Mouse (Mus musculus): Measurements from ENCODE around the gene Sec23a. TPM values are rescaled to one million over a fixed set of nuclear protein-coding genes. Genes with fewer than 3 reads are reported as not detected.
"Not testable (repeated sequence)": the region's sequence is repeated elsewhere in the genome, so short reads cannot be mapped to it uniquely, and the experiment has no call there.

Sec23a gene
- polyA plus RNA-seq, 1 experiment from 2014 or later: 57.8 TPM

DNA sequence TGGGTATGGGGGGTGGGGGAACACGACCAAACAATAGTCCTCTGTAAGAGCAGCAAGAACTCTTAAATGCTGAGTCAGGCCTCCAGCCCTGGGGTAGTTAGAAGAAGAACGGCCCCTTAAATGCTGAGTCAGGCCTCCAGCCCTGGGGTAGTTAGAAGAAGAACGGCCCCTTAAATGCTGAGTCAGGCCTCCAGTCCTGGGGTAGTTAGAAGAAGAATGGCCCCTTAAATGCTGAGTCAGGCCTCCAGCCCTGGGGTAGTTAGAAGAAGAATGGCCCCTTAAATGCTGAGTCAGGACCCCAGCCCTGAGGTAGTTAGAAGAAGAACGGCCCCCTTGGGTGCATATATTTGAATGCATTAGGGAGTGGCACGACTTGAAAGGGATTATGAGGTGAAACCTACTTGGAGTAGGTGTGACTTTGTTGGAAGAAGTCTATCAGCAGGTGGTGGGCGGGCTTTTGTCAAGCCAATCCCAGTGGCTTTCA lies 30.6 kb downstream of the Sec23a start:
- not testable (repeated sequence) for H3K27ac ChIP-seq; H3K4me1 ChIP-seq (replicated peaks); H3K9ac ChIP-seq; H3K27me3 ChIP-seq; H3K9me3 ChIP-seq (replicated peaks); H3K4me2 ChIP-seq; H3K4me3 ChIP-seq; ATAC-seq (replicated peaks; ENCODE audit: insufficient number of reproducible peaks, insufficient read depth, low FRiP score, low read depth)
- peaks cover 72% of the 10 kb centered on the region for H3K36me3 ChIP-seq
- WGBS: 73% methylated on average over 6 of the region's 6 CpGs

GRCm38 (mm10) chr12:58976966-58977365 lies 34.9 kb downstream of the Sec23a start:
- Histone ChIP-seq H3K4me1 (replicated peaks) (no peaks in the 10 kb centered on the region), H3K4me2 (no peak overlapping the region), H3K27ac (no peak overlapping the region), H3K36me3 (peaks cover 53% of the 10 kb centered on the region), H3K4me3 (no peak overlapping the region), H3K27me3 (no peaks in the 10 kb centered on the region), H3K9ac (no peak overlapping the region), H3K9me3 (replicated peaks) (no peaks in the 10 kb centered on the region)
- 87% methylated on average over 2 of the region's 2 CpGs for WGBS
- ATAC-seq (replicated peaks; ENCODE audit: insufficient number of reproducible peaks, insufficient read depth, low FRiP score, low read depth): no peak

GRCm38 (mm10) chr12:58964583-58964982 lies 47.2 kb downstream of the Sec23a start:
- WGBS: 76% methylated on average over 4 of the region's 4 CpGs
- peaks cover 9% of the 10 kb centered on the region for H3K4me1 ChIP-seq (replicated peaks)
- no peak overlapping the region for H3K4me3 ChIP-seq
- H3K27me3 ChIP-seq: no peaks in the 10 kb centered on the region
- no peak overlapping the region for H3K4me2 ChIP-seq
- peaks cover 37% of the 10 kb centered on the region for H3K36me3 ChIP-seq
- no peak overlapping the region for H3K27ac ChIP-seq
- no peaks in the 10 kb centered on the region for H3K9me3 ChIP-seq (replicated peaks)
- H3K9ac ChIP-seq: no peak overlapping the region
- ATAC-seq (replicated peaks; ENCODE audit: insufficient number of reproducible peaks, insufficient read depth, low FRiP score, low read depth): no peak

- WGBS: 57% methylated on average over 1 of the region's 1 CpGs
- Histone ChIP-seq H3K9ac (no peak overlapping the region), H3K4me2 (no peak overlapping the region), H3K4me3 (no peak overlapping the region), H3K4me1 (replicated peaks) (peaks cover 9% of the 10 kb centered on the region), H3K27me3 (no peaks in the 10 kb centered on the region), H3K27ac (no peak overlapping the region), H3K36me3 (peaks cover 29% of the 10 kb centered on the region), H3K9me3 (replicated peaks) (no peaks in the 10 kb centered on the region)
- ATAC-seq (replicated peaks; ENCODE audit: insufficient number of reproducible peaks, insufficient read depth, low FRiP score, low read depth): no peak
Observed at GRCm38 (mm10) chr12:58960844-58961243, 51.0 kb downstream of the Sec23a start.

GRCm38 (mm10) chr12:58956624-58957023 lies 55.2 kb downstream of the Sec23a start:
- Histone ChIP-seq H3K4me2 (no peak overlapping the region), H3K9ac (no peak overlapping the region), H3K4me3 (no peak overlapping the region), H3K27me3 (no peaks in the 10 kb centered on the region), H3K27ac (no peak overlapping the region), H3K9me3 (replicated peaks) (no peaks in the 10 kb centered on the region), H3K4me1 (replicated peaks) (peaks cover 9% of the 10 kb centered on the region), H3K36me3 (0 out of 2 replicates have a peak, but pooled peaks cover 6% of the 10 kb centered on the region)
- 63% methylated on average over 7 of the region's 7 CpGs for WGBS
- no peak; the same call in 1 of the 2 replicates for ATAC-seq (replicated peaks; ENCODE audit: insufficient number of reproducible peaks, insufficient read depth, low FRiP score, low read depth)

DNA sequence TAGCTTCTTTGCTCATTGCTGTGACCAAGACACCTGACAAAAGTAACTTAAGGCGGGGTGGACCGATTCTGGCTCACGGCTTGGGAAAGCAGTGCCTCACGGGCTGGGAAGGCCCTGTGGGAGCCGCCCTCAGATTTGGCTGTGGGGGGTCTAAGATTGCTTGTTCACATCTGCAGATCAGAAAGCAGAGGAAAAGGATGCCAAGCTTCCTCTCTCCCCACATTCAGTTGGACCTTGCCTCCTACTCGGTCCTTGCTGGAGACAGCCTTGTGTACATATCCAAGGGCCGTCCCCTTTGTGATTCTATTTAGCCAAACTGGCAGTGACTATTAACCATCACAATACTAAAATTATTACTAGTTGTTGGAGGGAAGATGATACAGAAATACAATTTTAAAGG lies 55.7 kb downstream of the Sec23a start:
- H3K27ac ChIP-seq: no peak overlapping the region
- no peak for ATAC-seq (replicated peaks; ENCODE audit: insufficient number of reproducible peaks, insufficient read depth, low FRiP score, low read depth)
- no peak overlapping the region for H3K4me3 ChIP-seq
- peaks cover 9% of the 10 kb centered on the region for H3K4me1 ChIP-seq (replicated peaks)
- H3K9me3 ChIP-seq (replicated peaks): no peaks in the 10 kb centered on the region
- H3K4me2 ChIP-seq: no peak overlapping the region
- no peak overlapping the region for H3K9ac ChIP-seq
- no peaks in the 10 kb centered on the region for H3K27me3 ChIP-seq
- WGBS: 70% methylated on average over 7 of the region's 7 CpGs
- 0 out of 2 replicates have a peak, but pooled peaks cover 6% of the 10 kb centered on the region for H3K36me3 ChIP-seq

GRCm38 (mm10) chr12:58947879-58948278 lies 63.9 kb downstream of the Sec23a start:
- Histone ChIP-seq H3K27me3 (no peaks in the 10 kb centered on the region), H3K4me3 (no peak overlapping the region), H3K4me2 (no peak overlapping the region), H3K36me3 (no peaks in the 10 kb centered on the region), H3K9ac (no peak overlapping the region), H3K4me1 (replicated peaks) (peaks cover 4% of the 10 kb centered on the region), H3K9me3 (replicated peaks) (no peaks in the 10 kb centered on the region), H3K27ac (peak overlapping the region; percentile 35)
- WGBS: 44% methylated on average over 6 of the region's 6 CpGs
- 0 out of 2 replicates have a peak, but pooled peaks have one; percentile 58 for ATAC-seq (replicated peaks; ENCODE audit: insufficient number of reproducible peaks, insufficient read depth, low FRiP score, low read depth)

DNA sequence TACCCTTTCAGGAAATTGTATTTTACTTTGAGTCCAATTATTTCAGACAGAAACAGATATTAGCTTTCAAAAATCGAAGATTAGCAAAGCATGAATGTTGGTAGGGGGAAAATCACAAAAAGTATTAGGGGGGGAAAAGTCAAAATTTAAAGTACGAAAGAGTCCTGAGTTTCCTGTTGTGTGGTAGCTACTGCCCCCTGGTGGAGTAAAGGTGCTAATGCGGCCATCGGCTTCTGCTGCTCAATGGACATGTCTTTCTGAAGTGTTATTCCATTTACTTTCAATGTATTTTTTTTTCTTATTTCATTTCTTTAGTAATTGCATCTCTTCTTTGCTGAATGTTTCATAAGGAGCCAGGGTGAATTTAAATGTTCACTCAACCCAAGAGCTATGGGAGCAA lies 64.6 kb downstream of the Sec23a start:
- no peak for ATAC-seq (replicated peaks; ENCODE audit: insufficient number of reproducible peaks, insufficient read depth, low FRiP score, low read depth)
- 18% methylated on average over 4 of the region's 4 CpGs for WGBS
- Histone ChIP-seq H3K9me3 (replicated peaks) (no peaks in the 10 kb centered on the region), H3K9ac (no peak overlapping the region), H3K4me2 (no peak overlapping the region), H3K27me3 (no peaks in the 10 kb centered on the region), H3K4me1 (replicated peaks) (peaks cover 4% of the 10 kb centered on the region), H3K4me3 (no peak overlapping the region), H3K27ac (peak overlapping the region; percentile 35; the same call in 1 of the 2 replicates), H3K36me3 (no peaks in the 10 kb centered on the region)

DNA sequence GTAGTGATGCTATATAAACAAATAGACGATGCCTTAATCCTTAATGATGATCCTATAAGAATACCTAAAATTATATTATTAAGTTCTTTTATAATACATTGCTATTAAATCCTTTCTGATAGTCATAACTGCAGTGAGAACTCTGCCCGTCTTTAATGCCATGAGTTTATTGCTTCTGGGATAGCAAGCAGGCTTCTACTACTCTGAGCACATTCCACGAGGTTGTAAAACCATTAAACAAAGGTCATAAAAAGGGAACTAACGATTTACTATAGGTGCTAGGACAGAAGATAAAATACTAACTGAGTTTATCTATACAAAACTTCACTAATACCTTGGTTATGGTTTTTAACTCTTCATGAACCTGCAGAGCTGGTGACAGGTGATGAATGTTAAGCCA lies 69.3 kb downstream of the Sec23a start:
- H3K9me3 ChIP-seq (replicated peaks): no peaks in the 10 kb centered on the region
- no peak overlapping the region for H3K4me2 ChIP-seq
- H3K4me1 ChIP-seq (replicated peaks): no peaks in the 10 kb centered on the region
- ATAC-seq (replicated peaks; ENCODE audit: insufficient number of reproducible peaks, insufficient read depth, low FRiP score, low read depth): no peak
- no peak overlapping the region for H3K9ac ChIP-seq
- H3K27ac ChIP-seq: no peak overlapping the region
- no peaks in the 10 kb centered on the region for H3K36me3 ChIP-seq
- H3K27me3 ChIP-seq: no peaks in the 10 kb centered on the region
- 75% methylated on average over 4 of the region's 4 CpGs for WGBS
- H3K4me3 ChIP-seq: no peak overlapping the region

DNA sequence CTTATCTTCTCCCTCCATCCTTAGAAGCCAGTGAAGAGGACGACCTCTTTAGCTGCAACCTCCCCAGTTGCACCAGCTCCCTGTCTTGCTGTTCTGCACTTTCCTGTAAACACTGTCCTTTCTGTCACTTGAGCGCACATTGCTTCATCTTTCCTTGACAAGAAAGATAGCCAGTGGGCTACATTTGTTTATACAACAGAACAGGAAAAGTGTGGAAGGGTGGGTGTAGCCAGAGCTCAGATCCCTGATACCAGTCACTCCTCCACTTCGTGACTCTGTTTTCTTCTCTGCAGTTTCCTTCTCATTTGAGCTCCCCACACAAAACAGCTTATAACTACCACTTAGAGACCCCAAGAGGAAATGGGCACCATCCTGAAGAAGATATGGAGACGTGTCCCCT lies 77.2 kb downstream of the Sec23a start:
- no peak for ATAC-seq (replicated peaks; ENCODE audit: insufficient number of reproducible peaks, insufficient read depth, low FRiP score, low read depth)
- H3K27ac ChIP-seq: no peak overlapping the region
- 37% methylated on average over 4 of the region's 4 CpGs for WGBS

GRCm38 (mm10) chr12:58924996-58925395 lies 86.8 kb downstream of the Sec23a start:
- no peak for ATAC-seq (replicated peaks; ENCODE audit: insufficient number of reproducible peaks, insufficient read depth, low FRiP score, low read depth)
- 86% methylated on average over 15 of the region's 15 CpGs for WGBS
- H3K9me3 ChIP-seq (replicated peaks): no peaks in the 10 kb centered on the region

More for the DNA sequence above, 77.2 kb downstream of the Sec23a start:
- H3K4me3 ChIP-seq: no peak overlapping the region
- no peaks in the 10 kb centered on the region for H3K36me3 ChIP-seq
- H3K9me3 ChIP-seq (replicated peaks): no peaks in the 10 kb centered on the region
- no peak overlapping the region for H3K4me2 ChIP-seq
- H3K4me1 ChIP-seq (replicated peaks): no peaks in the 10 kb centered on the region; the same call in 1 of the 2 replicates
- H3K9ac ChIP-seq: no peak overlapping the region
- no peaks in the 10 kb centered on the region for H3K27me3 ChIP-seq

DNA sequence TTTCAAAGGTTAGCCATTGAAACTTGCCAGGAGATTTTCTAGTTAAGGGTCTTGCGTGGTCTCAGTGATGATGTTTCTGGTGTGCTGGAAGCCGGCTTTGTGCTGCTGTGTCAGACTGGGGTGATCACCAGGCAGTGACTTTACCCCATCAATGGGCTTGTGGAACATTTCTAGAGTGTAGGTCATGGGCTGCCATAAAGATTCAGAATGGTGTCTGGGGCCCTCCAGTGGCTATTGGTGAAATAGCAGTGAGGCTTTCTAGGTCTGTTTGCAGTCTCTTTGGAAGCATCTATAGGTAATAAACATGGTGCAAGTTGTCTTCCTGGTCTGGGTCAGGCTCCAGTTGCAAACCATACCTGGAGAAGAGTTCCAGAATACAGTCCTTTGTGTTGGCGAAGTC lies 87.8 kb downstream of the Sec23a start:
- Histone ChIP-seq H3K4me2 (no peak overlapping the region), H3K36me3 (no peaks in the 10 kb centered on the region), H3K9me3 (replicated peaks) (no peaks in the 10 kb centered on the region), H3K4me3 (no peak overlapping the region), H3K27me3 (no peaks in the 10 kb centered on the region), H3K4me1 (replicated peaks) (no peaks in the 10 kb centered on the region; the same call in 1 of the 2 replicates), H3K9ac (no peak overlapping the region), H3K27ac (no peak overlapping the region)
- no peak for ATAC-seq (replicated peaks; ENCODE audit: insufficient number of reproducible peaks, insufficient read depth, low FRiP score, low read depth)
- WGBS: 71% methylated on average over 3 of the region's 3 CpGs

More at GRCm38 (mm10) chr12:58924996-58925395, 86.8 kb downstream of the Sec23a start:
- H3K27me3 ChIP-seq: no peaks in the 10 kb centered on the region
- no peak overlapping the region for H3K27ac ChIP-seq
- H3K9ac ChIP-seq: no peak overlapping the region
- no peak overlapping the region for H3K4me2 ChIP-seq
- H3K4me3 ChIP-seq: no peak overlapping the region
- H3K36me3 ChIP-seq: no peaks in the 10 kb centered on the region
- H3K4me1 ChIP-seq (replicated peaks): no peaks in the 10 kb centered on the region; the same call in 1 of the 2 replicates

Measured in heart, embryonic 15.5 days (tissue).